Mouse (Mus musculus) Patski (cell line): ENCODE results near the gene Gm15085. TPM values are rescaled to one million over a fixed set of nuclear protein-coding genes. Genes with fewer than 3 reads are reported as not detected.
"Not testable (repeated sequence)": the region's sequence is repeated elsewhere in the genome, so short reads cannot be mapped to it uniquely, and the experiment has no call there.

ENCODE experiments used
- ATAC-seq: fragments of 100-300 bp; one replicate; pipeline ENCODE4 v1.8.0; 2021
- CTCF ChIA-PET: fragments of 350-600 bp; sonication (Branson Sonifier 250); formaldehyde crosslinking; loops from one replicate; lab custom pipeline; 2022; ENCODE audit warnings: inconsistent platforms; lab: Charles Lee
- POLR2A ChIA-PET: fragments of 350-600 bp; sonication (Branson Sonifier 250); formaldehyde crosslinking; loops from one replicate; lab custom pipeline; 2022; ENCODE audit warnings: antibody characterized with exemption, inconsistent platforms; lab: Charles Lee
- DNase-seq: peaks from one replicate; pipeline ENCODE4 v3.0.0-alpha.2; 2011; ENCODE audit warnings: low read depth, low spot score
- H3K27me3 ChIP-seq: fragments of 371-371 bp; one replicate; pipeline ENCODE4 v1.5.1; 2021
- in situ Hi-C: fragments of 300-500 bp; cut with MboI; formaldehyde crosslinking; loops from 3 replicates; pipeline ENCODE4 v1.11.1; 2018; ENCODE audit warnings: low pct_unique_long_range_greater_than_20kb, mixed read lengths
- polyA plus RNA-seq: library from polyadenylated mRNA; unstranded; gene quantifications from one replicate; pipeline ENCODE4 v1.2.3, GENCODE M21; 2021

Gene Gm15085
- not detected for polyA plus RNA-seq

DNA sequence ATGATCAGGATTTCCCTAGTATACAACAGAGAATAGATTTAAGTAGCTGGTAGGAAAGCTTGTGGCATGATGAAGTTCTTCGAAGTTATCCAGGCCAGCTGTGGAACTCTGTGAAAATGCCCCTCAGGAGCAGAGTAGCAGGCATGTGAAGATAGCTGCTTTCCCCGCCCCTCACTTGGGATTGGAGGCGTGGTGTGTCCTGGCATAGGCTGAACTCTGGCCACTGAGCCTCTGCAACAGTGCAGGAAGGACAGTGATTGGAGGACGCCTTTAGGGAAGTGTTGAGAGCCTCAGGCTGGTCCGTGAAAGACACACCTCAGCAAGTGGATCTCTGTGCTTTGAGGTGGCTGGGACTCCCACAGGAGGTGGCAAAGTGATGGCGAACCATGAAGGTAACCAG is at the start of gene Gm15085:
TSS of gene Gm15085 (plus strand) at position 301 of the 400 bp plus-strand sequence.
- DNase-seq, POLR2A ChIA-PET, ATAC-seq, in situ Hi-C loops, CTCF ChIA-PET, H3K27me3 ChIP-seq: not testable (repeated sequence)

Other genes with a start within 250 kb of the Gm15085 start
- not detected for gene Gm15093, start 175.2 kb upstream of the Gm15085 start, polyA plus RNA-seq
- not detected for gene Gm10439, start 147.0 kb downstream of the Gm15085 start, polyA plus RNA-seq